Mouse (Mus musculus): ENCODE data around the gene Scaper.

DNA sequence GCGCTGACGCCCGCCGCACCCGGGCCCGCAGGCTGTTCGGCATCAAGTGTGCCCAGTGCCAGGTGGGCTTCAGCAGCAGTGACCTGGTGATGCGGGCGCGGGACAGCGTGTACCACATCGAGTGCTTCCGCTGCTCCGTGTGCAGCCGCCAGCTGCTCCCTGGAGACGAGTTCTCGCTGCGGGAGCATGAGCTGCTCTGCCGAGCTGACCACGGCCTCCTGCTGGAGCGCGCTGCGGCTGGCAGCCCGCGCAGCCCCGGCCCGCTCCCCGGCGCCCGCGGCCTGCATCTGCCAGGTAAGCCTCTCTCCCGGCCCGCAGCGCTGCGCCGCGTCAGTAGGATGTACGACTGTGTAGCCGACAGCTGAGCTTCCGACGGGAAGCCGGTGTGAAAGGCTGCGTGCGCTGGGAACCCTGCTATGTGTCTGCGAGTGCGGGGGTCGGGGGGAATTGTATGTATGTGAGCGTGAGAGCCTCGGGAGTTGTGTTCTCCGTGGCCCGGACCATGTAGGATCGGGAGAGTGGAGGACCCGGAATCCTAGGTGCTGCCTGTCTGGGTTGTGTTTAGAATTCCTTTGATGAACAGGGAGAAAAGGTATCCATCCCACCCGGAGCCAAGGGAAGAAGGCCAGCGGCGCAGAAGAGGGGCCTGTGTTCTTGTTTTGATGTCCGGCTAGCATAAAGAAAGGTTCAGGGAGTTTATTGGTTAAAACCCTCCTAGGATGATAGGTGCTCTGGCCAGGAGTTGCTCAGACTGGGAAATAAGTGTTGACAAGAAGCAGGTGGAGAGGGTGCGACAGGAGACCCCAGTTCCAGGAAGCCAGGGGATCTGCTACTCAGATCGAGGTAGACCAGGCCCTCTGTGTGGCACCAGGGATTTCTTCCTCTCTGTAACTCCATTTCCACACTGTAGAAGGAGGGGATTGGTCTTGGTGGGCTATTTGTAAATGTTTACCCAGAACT is 395.3 kb downstream of the Scaper start:
- TF ChIP-seq CTCF (conservative IDR thresholded peaks at IDR 0.05 in 1 of 2, IDR thresholded peaks at IDR 0.05 in 1 of 2; ENCODE audit: low read depth in 2 of 2, low read length in 2 of 2) (no peak), BHLHE40 (IDR thresholded peaks at IDR 0.05; ENCODE audit: low read depth, low read length) (no peak), MAX (IDR thresholded peaks at IDR 0.05; ENCODE audit: low read length) (no peak), MXI1 (IDR thresholded peaks at IDR 0.05; ENCODE audit: low read depth, low read length) (no peak)
